Comparison of ENCODE assay signal across 8 mouse cellular contexts in the genomic region with DNA sequence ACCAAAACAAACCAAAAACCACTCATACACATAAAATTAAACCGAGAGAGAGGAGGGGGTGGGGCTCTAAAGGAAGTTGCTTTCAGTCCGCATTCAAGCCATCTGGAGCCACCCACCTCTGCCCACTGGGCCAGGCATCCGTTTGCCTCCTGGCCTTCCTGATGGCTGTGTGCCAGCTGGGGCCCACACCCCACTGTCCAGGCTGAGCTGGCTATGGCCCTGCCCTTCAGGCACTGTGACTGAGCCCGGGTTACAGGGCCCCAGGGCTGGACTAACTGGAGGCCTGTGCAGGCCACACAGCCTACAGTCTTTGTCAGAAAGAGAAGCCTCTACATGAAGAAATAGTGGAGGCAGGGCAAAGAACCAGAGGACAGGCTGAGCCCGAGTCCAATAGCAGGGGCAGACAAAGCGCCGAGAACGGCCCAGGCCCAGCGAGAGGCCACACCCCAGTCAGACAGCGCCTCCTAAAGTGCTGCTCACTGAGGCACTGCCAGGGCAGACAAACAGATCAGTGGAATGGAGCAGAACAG. TPM values are rescaled to one million over a fixed set of nuclear protein-coding genes. Genes with fewer than 3 reads are reported as not detected.
DNase-seq lines count a peak whose midpoint lies in the region; ATAC-seq and TF ChIP-seq lines count a peak whose summit lies in the region.

No protein-coding gene starts in this region.

- TF ChIP-seq EP300 in heart, postnatal 0 days (IDR thresholded peaks at IDR 0.05; ENCODE audit: low read depth) = no peak

- peak overlapping the region; percentile 77 for H3K27ac ChIP-seq in forebrain, embryonic 10.5 days
- H3K27ac ChIP-seq in forebrain, postnatal 0 days (ENCODE audit: low read depth, low read length) = no peak overlapping the region
- H3K27ac ChIP-seq in heart, postnatal 0 days (ENCODE audit: low read depth) = no peak overlapping the region
- peak overlapping the region; percentile 79 for H3K27ac ChIP-seq in limb, embryonic 12.5 days
- peak overlapping the region; percentile 64 for H3K27ac ChIP-seq in midbrain, embryonic 10.5 days (replicated peaks)

- no peak for DNase-seq in forebrain, embryonic 10.5 days (ENCODE audit: extremely low spot score, low spot score)
- no peak for DNase-seq in forebrain, postnatal 0 days
- peak; percentile 32 for DNase-seq in NIH3T3 (ENCODE audit: low read depth)
- DNase-seq in heart, postnatal 0 days (ENCODE audit: low spot score) = no peak
- DNase-seq in midbrain, embryonic 10.5 days (ENCODE audit: low spot score) = no peak
- DNase-seq in thymus, postnatal 14 days = peak; percentile 65
- no peak for DNase-seq in layer of hippocampus, postnatal 14 days (ENCODE audit: low spot score in 2 of 2)

- no peaks in the 10 kb centered on the region for H3K9me3 ChIP-seq in forebrain, embryonic 10.5 days
- H3K9me3 ChIP-seq in forebrain, postnatal 0 days (ENCODE audit: low read length) = no peaks in the 10 kb centered on the region
- H3K9me3 ChIP-seq in heart, postnatal 0 days (replicated peaks; ENCODE audit: control insufficient read depth, low read length) = no peaks in the 10 kb centered on the region
- H3K9me3 ChIP-seq in limb, embryonic 12.5 days = no peaks in the 10 kb centered on the region
- H3K9me3 ChIP-seq in midbrain, embryonic 10.5 days (replicated peaks) = no peaks in the 10 kb centered on the region

- ATAC-seq in forebrain, postnatal 0 days = no peak
- ATAC-seq in heart, postnatal 0 days (ENCODE audit: insufficient read depth, low read depth) = peak; percentile 36; the same call in 1 of the 2 replicates
- ATAC-seq in limb, embryonic 12.5 days (ENCODE audit: insufficient number of reproducible peaks, insufficient read depth, low FRiP score, low TSS enrichment, low read depth) = no peak

- H3K4me1 ChIP-seq in forebrain, embryonic 10.5 days = peaks cover 26% of the 10 kb centered on the region
- H3K4me1 ChIP-seq in forebrain, postnatal 0 days (ENCODE audit: insufficient read depth) = no peaks in the 10 kb centered on the region
- H3K4me1 ChIP-seq in heart, postnatal 0 days (ENCODE audit: control insufficient read depth, insufficient read depth) = peaks cover 12% of the 10 kb centered on the region; the same call in 1 of the 2 replicates
- H3K4me1 ChIP-seq in limb, embryonic 12.5 days (replicated peaks) = peaks cover 21% of the 10 kb centered on the region
- peaks cover 27% of the 10 kb centered on the region for H3K4me1 ChIP-seq in midbrain, embryonic 10.5 days

- H3K36me3 ChIP-seq in forebrain, embryonic 10.5 days (replicated peaks) = no peaks in the 10 kb centered on the region
- H3K36me3 ChIP-seq in forebrain, postnatal 0 days (ENCODE audit: insufficient read depth) = peaks cover 13% of the 10 kb centered on the region
- H3K36me3 ChIP-seq in heart, postnatal 0 days (replicated peaks; ENCODE audit: control insufficient read depth, insufficient read depth, low read length) = no peaks in the 10 kb centered on the region
- no peaks in the 10 kb centered on the region for H3K36me3 ChIP-seq in limb, embryonic 12.5 days
- no peaks in the 10 kb centered on the region for H3K36me3 ChIP-seq in midbrain, embryonic 10.5 days

- H3K4me2 ChIP-seq in forebrain, postnatal 0 days (ENCODE audit: low read depth) = no peak overlapping the region
- H3K4me2 ChIP-seq in heart, postnatal 0 days (ENCODE audit: low read depth, low read length) = no peak overlapping the region
- no peak overlapping the region for H3K4me2 ChIP-seq in limb, embryonic 12.5 days

- no peak overlapping the region for H3K4me3 ChIP-seq in forebrain, embryonic 10.5 days
- no peak overlapping the region for H3K4me3 ChIP-seq in forebrain, postnatal 0 days (ENCODE audit: low read depth, low read length)
- no peak overlapping the region for H3K4me3 ChIP-seq in heart, postnatal 0 days (ENCODE audit: low read depth, low read length)
- no peak overlapping the region for H3K4me3 ChIP-seq in limb, embryonic 12.5 days (replicated peaks)
- no peak overlapping the region for H3K4me3 ChIP-seq in midbrain, embryonic 10.5 days

- no peak for TF ChIP-seq CTCF in forebrain, postnatal 0 days (IDR thresholded peaks at IDR 0.05; ENCODE audit: low read depth)
- no peak for TF ChIP-seq CTCF in heart, postnatal 0 days (IDR thresholded peaks at IDR 0.05; ENCODE audit: low read depth)

- no peak overlapping the region for H3K9ac ChIP-seq in forebrain, postnatal 0 days
- no peak overlapping the region for H3K9ac ChIP-seq in heart, postnatal 0 days (replicated peaks; ENCODE audit: low read depth, low read length)
- H3K9ac ChIP-seq in limb, embryonic 12.5 days (replicated peaks) = peak overlapping the region; percentile 48

- no peaks in the 10 kb centered on the region for H3K27me3 ChIP-seq in forebrain, embryonic 10.5 days (ENCODE audit: poor library complexity, severe bottlenecking)
- no peaks in the 10 kb centered on the region for H3K27me3 ChIP-seq in forebrain, postnatal 0 days (ENCODE audit: insufficient read depth, low read length)
- no peaks in the 10 kb centered on the region; the same call in 1 of the 2 replicates for H3K27me3 ChIP-seq in heart, postnatal 0 days (ENCODE audit: control insufficient read depth, insufficient read depth, low read length)
- H3K27me3 ChIP-seq in limb, embryonic 12.5 days = no peaks in the 10 kb centered on the region
- no peaks in the 10 kb centered on the region for H3K27me3 ChIP-seq in midbrain, embryonic 10.5 days (ENCODE audit: low read depth, poor library complexity, severe bottlenecking)

- whole genome bisulfite sequencing in forebrain, embryonic 10.5 days = 77% methylated on average over 10 of the region's 10 CpGs
- 58% methylated on average over 10 of the region's 10 CpGs for WGBS in forebrain, postnatal 0 days
- WGBS in heart, postnatal 0 days = 55% methylated on average over 10 of the region's 10 CpGs
- WGBS in limb, embryonic 12.5 days = 60% methylated on average over 10 of the region's 10 CpGs
- 78% methylated on average over 10 of the region's 10 CpGs for WGBS in midbrain, embryonic 10.5 days

RNA-seq across cellular contexts. Expression of gene Capn5, which starts 13.0 kb away (rescaled TPM):
- 5.8 TPM in 2 replicates for polyA plus RNA-seq in forebrain, embryonic 10.5 days (2016; fragmentation: Nextera tagmentation; extraction: Ambion mirVana)
- 35.8 and 39.2 TPM in 2 replicates for total RNA-seq in forebrain, postnatal 0 days (2014; rRNA removed)
- 21.3 and 22.6 TPM in 2 replicates for polyA plus RNA-seq in forebrain, postnatal 0 days (2015; fragmentation: Nextera tagmentation; extraction: Ambion mirVana)
- 3.4 and 5.6 TPM in 2 replicates for total RNA-seq in heart, postnatal 0 days (2014; rRNA removed; ENCODE audit: low replicate concordance)
- polyA plus RNA-seq in heart, postnatal 0 days (2015; fragmentation: Nextera tagmentation; extraction: Ambion mirVana) = 1.1 and 1.5 TPM in 2 replicates
- 4.0 and 4.4 TPM in 2 replicates for polyA plus RNA-seq in limb, embryonic 12.5 days (2016; fragmentation: Nextera tagmentation; extraction: Ambion mirVana)
- polyA plus RNA-seq in midbrain, embryonic 10.5 days (2016; fragmentation: Nextera tagmentation; extraction: Ambion mirVana) = 6.4 and 7.0 TPM in 2 replicates
- total RNA-seq in layer of hippocampus, postnatal 14 days (2021) = 10 to 100 TPM; 57.0 to 58.9 TPM

RNA-seq across cellular contexts. Expression of gene Omp, which starts 19.8 kb away (rescaled TPM):
- polyA plus RNA-seq in forebrain, embryonic 10.5 days (2016; fragmentation: Nextera tagmentation; extraction: Ambion mirVana) = 0.11 and 0.19 TPM in 2 replicates
- total RNA-seq in forebrain, postnatal 0 days (2014; rRNA removed) = 0.29 and 0.54 TPM in 2 replicates
- 0.31 and 0.38 TPM in 2 replicates for polyA plus RNA-seq in forebrain, postnatal 0 days (2015; fragmentation: Nextera tagmentation; extraction: Ambion mirVana)
- 0.39 TPM in 1 of 2 replicates, not detected in the other for total RNA-seq in heart, postnatal 0 days (2014; rRNA removed; ENCODE audit: low replicate concordance)
- polyA plus RNA-seq in heart, postnatal 0 days (2015; fragmentation: Nextera tagmentation; extraction: Ambion mirVana) = 0.05 TPM in 1 of 2 replicates, not detected in the other
- 0.19 TPM in 1 of 2 replicates, not detected in the other for polyA plus RNA-seq in limb, embryonic 12.5 days (2016; fragmentation: Nextera tagmentation; extraction: Ambion mirVana)
- polyA plus RNA-seq in midbrain, embryonic 10.5 days (2016; fragmentation: Nextera tagmentation; extraction: Ambion mirVana) = 0.10 TPM in 2 replicates
- 1 to 10 TPM; 1.1 to 1.5 TPM for total RNA-seq in layer of hippocampus, postnatal 14 days (2021)

RNA-seq across cellular contexts. Expression of gene B3gnt6, which starts 34.2 kb away (rescaled TPM):
- 0.06 TPM in 1 of 2 replicates, not detected in the other for polyA plus RNA-seq in forebrain, embryonic 10.5 days (2016; fragmentation: Nextera tagmentation; extraction: Ambion mirVana)
- total RNA-seq in forebrain, postnatal 0 days (2014; rRNA removed) = 0.08 and 0.19 TPM in 2 replicates
- 0.26 and 0.63 TPM in 2 replicates for polyA plus RNA-seq in forebrain, postnatal 0 days (2015; fragmentation: Nextera tagmentation; extraction: Ambion mirVana)
- total RNA-seq in heart, postnatal 0 days (2014; rRNA removed; ENCODE audit: low replicate concordance) = not detected in 2 replicates
- polyA plus RNA-seq in heart, postnatal 0 days (2015; fragmentation: Nextera tagmentation; extraction: Ambion mirVana) = not detected in 2 replicates
- polyA plus RNA-seq in limb, embryonic 12.5 days (2016; fragmentation: Nextera tagmentation; extraction: Ambion mirVana) = not detected in 2 replicates
- polyA plus RNA-seq in midbrain, embryonic 10.5 days (2016; fragmentation: Nextera tagmentation; extraction: Ambion mirVana) = 0.06 TPM in 1 of 2 replicates, not detected in the other
- under 1 TPM; 0.23 to 0.26 TPM for total RNA-seq in layer of hippocampus, postnatal 14 days (2021)

RNA-seq across cellular contexts. Expression of gene Myo7a, which starts 45.7 kb away (rescaled TPM):
- polyA plus RNA-seq in forebrain, embryonic 10.5 days (2016; fragmentation: Nextera tagmentation; extraction: Ambion mirVana) = 20.1 and 20.8 TPM in 2 replicates
- 37.4 and 47.3 TPM in 2 replicates for total RNA-seq in forebrain, postnatal 0 days (2014; rRNA removed)
- 5.7 and 11.1 TPM in 2 replicates for polyA plus RNA-seq in forebrain, postnatal 0 days (2015; fragmentation: Nextera tagmentation; extraction: Ambion mirVana)
- 7.1 and 20.0 TPM in 2 replicates for total RNA-seq in heart, postnatal 0 days (2014; rRNA removed; ENCODE audit: low replicate concordance)
- 3.6 and 3.7 TPM in 2 replicates for polyA plus RNA-seq in heart, postnatal 0 days (2015; fragmentation: Nextera tagmentation; extraction: Ambion mirVana)
- 13.4 and 17.4 TPM in 2 replicates for polyA plus RNA-seq in limb, embryonic 12.5 days (2016; fragmentation: Nextera tagmentation; extraction: Ambion mirVana)
- 17.7 and 19.2 TPM in 2 replicates for polyA plus RNA-seq in midbrain, embryonic 10.5 days (2016; fragmentation: Nextera tagmentation; extraction: Ambion mirVana)
- 10 to 100 TPM; 13.5 to 14.4 TPM for total RNA-seq in layer of hippocampus, postnatal 14 days (2021)

Comparison
In these comparisons a context has a peak if more than half of its experiments do, and no peak if none do; other contexts are left out.
1. H3K27ac ChIP-seq: peak in forebrain, embryonic 10.5 days (single experiment), limb, embryonic 12.5 days (single experiment) and midbrain, embryonic 10.5 days (single experiment); none in forebrain, postnatal 0 days (single experiment) and heart, postnatal 0 days (single experiment).
2. DNase-seq: peak in NIH3T3 (single experiment) and thymus, postnatal 14 days (single experiment); none in forebrain, embryonic 10.5 days (single experiment), forebrain, postnatal 0 days (single experiment), heart, postnatal 0 days (single experiment), midbrain, embryonic 10.5 days (single experiment) and layer of hippocampus, postnatal 14 days (0 of 2).